Mouse (Mus musculus): ENCODE data around the gene Rtl1. TPM values are rescaled to one million over a fixed set of nuclear protein-coding genes. Genes with fewer than 3 reads are reported as not detected.

The Rtl1 gene
- polyA plus RNA-seq, 1 experiment = not detected

Other genes starting within 250 kb of the Rtl1 start
- gene Dlk1, start 147.5 kb downstream of the Rtl1 start, polyA plus RNA-seq (2012; rRNA removed) = 2.9 and 3.8 TPM in 2 replicates